Mouse (Mus musculus) thymus, adult 2 months (tissue): ENCODE measurements around the gene Brd3os. TPM values are rescaled to one million over a fixed set of nuclear protein-coding genes. Genes with fewer than 3 reads are reported as not detected.

Source experiments
- DNase-seq: peaks from one replicate; pipeline ENCODE4 v3.0.0; 2021
- H3K27ac ChIP-seq: fragments of 200-500 bp; 2 replicates; pipeline ENCODE4 v1.5.1; 2012; ENCODE audit warnings: low read length, control low read depth; ENCODE audit not compliant: control insufficient read depth, insufficient read depth
- H3K27me3 ChIP-seq: fragments of 200-500 bp; 2 replicates; pipeline ENCODE4 v1.6.1; 2012; ENCODE audit warnings: mild to moderate bottlenecking, low read length, moderate library complexity, mixed read lengths; ENCODE audit not compliant: control insufficient read depth, insufficient read depth
- H3K36me3 ChIP-seq: fragments of 200-500 bp; 2 replicates; pipeline ENCODE4 v1.6.1; 2012; ENCODE audit warnings: mild to moderate bottlenecking, low read length, moderate library complexity; ENCODE audit not compliant: control insufficient read depth, insufficient read depth
- H3K4me1 ChIP-seq: fragments of 200-500 bp; replicated peaks from 2 replicates; pipeline ENCODE4 v1.6.1; 2012; ENCODE audit warnings: low read length; ENCODE audit not compliant: control insufficient read depth, insufficient read depth
- H3K4me3 ChIP-seq: fragments of 200-500 bp; 2 replicates; pipeline ENCODE4 v1.5.1; 2012; ENCODE audit warnings: mild to moderate bottlenecking, low read length, control low read depth, moderate library complexity; ENCODE audit not compliant: control insufficient read depth, insufficient read depth
- CTCF ChIP-seq: fragments of 200-500 bp; IDR thresholded peaks from 2 replicates; pipeline ENCODE4 v1.5.1; 2012; ENCODE audit warnings: mild to moderate bottlenecking, control low read depth, low read length, moderate library complexity, borderline replicate concordance; ENCODE audit not compliant: control insufficient read depth, poor library complexity, insufficient read depth; ENCODE audit errors: extremely low read depth
- POLR2A ChIP-seq: fragments of 200-500 bp; IDR thresholded peaks from 2 replicates; pipeline ENCODE4 v1.6.1; 2012; ENCODE audit warnings: mild to moderate bottlenecking, low read length, control low read depth, moderate library complexity; ENCODE audit not compliant: control insufficient read depth, poor library complexity, insufficient read depth; ENCODE audit errors: extremely low read depth
- WGBS: fragments of 180-500 bp; shearing (Covaris S2); methylation state at CpG from one replicate; pipeline ENCODE4 v1.1.7; 2018; 5-methylcytosine and 5-hydroxymethylcytosine counted together
- polyA plus RNA-seq: library from polyadenylated mRNA; depleted of rRNA; stranded (reverse); fragments of >200 nt; gene quantifications from 2 replicates; pipeline ENCODE4 v1.2.3, GENCODE M21; 2012

Gene Brd3os
- polyA plus RNA-seq, 1 experiment = 1.9 TPM

GRCm38 (mm10) chr2:27473061-27473765, 31.1 kb downstream of the Brd3os start:
- H3K27me3 ChIP-seq = no peaks in the 10 kb centered on the region
- WGBS = 27% methylated on average over 7 of the region's 7 CpGs
- peaks cover 48% of the 10 kb centered on the region for H3K4me1 ChIP-seq
- peak overlapping the region; percentile 2 for H3K27ac ChIP-seq
- H3K4me3 ChIP-seq = no peak overlapping the region
- TF ChIP-seq POLR2A = no peak
- TF ChIP-seq CTCF = no peak
- no peaks in the 10 kb centered on the region for H3K36me3 ChIP-seq
- DNase-seq = peak; percentile 29

DNA sequence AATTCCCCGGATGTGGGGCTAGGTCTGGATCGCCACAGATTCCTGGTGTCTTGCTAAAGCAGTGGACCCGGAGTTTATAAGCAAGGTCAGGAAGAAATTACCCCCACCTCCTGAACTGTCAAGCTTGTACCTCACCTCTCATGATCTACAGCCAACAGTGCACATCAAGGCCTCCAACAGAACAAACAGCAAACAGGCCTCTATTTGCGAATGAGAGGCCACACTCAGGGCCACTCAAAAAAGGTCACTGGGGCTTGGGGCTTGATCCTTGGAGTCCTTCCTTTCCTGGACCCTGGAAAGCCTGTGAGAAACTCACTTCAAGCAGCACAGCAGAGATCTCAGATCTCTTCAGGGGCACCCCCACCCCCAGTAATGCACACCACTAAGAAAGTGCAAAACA, 31.8 kb downstream of the Brd3os start:
- H3K4me1 ChIP-seq = peaks cover 47% of the 10 kb centered on the region
- H3K27ac ChIP-seq = peak overlapping the region; percentile 17; the same call in 1 of the 2 replicates
- no peak for TF ChIP-seq POLR2A
- TF ChIP-seq CTCF = no peak
- no peaks in the 10 kb centered on the region for H3K36me3 ChIP-seq
- peak overlapping the region; percentile 27; the same call in 1 of the 2 replicates for H3K4me3 ChIP-seq
- no peak for DNase-seq
- H3K27me3 ChIP-seq = no peaks in the 10 kb centered on the region
- 54% methylated on average over 4 of the region's 4 CpGs for WGBS

- TF ChIP-seq CTCF (no peak), POLR2A (no peak)
- under 1% methylated on average over 84 of the region's 84 CpGs for WGBS
- Histone ChIP-seq H3K27ac (peak overlapping the region; percentile 9; the same call in 1 of the 2 replicates), H3K4me1 (peaks cover 41% of the 10 kb centered on the region), H3K36me3 (no peaks in the 10 kb centered on the region), H3K4me3 (peak overlapping the region; percentile 78), H3K27me3 (no peaks in the 10 kb centered on the region)
- peak; percentile 41 for DNase-seq
Observed at GRCm38 (mm10) chr2:27474621-27475484, 32.7 kb downstream of the Brd3os start.

- under 1% methylated on average over 96 of the region's 96 CpGs for WGBS
- TF ChIP-seq CTCF (0 out of 2 replicates have a peak, but pooled peaks have one; percentile 20), POLR2A (peak; percentile 95)
- Histone ChIP-seq H3K27ac (peak overlapping the region; percentile 30; the same call in 1 of the 2 replicates), H3K27me3 (no peaks in the 10 kb centered on the region), H3K36me3 (no peaks in the 10 kb centered on the region), H3K4me1 (peaks cover 35% of the 10 kb centered on the region), H3K4me3 (peak overlapping the region; percentile 78)
- DNase-seq = peak; percentile 88
Observed at GRCm38 (mm10) chr2:27475495-27476302, 33.6 kb downstream of the Brd3os start.

DNA sequence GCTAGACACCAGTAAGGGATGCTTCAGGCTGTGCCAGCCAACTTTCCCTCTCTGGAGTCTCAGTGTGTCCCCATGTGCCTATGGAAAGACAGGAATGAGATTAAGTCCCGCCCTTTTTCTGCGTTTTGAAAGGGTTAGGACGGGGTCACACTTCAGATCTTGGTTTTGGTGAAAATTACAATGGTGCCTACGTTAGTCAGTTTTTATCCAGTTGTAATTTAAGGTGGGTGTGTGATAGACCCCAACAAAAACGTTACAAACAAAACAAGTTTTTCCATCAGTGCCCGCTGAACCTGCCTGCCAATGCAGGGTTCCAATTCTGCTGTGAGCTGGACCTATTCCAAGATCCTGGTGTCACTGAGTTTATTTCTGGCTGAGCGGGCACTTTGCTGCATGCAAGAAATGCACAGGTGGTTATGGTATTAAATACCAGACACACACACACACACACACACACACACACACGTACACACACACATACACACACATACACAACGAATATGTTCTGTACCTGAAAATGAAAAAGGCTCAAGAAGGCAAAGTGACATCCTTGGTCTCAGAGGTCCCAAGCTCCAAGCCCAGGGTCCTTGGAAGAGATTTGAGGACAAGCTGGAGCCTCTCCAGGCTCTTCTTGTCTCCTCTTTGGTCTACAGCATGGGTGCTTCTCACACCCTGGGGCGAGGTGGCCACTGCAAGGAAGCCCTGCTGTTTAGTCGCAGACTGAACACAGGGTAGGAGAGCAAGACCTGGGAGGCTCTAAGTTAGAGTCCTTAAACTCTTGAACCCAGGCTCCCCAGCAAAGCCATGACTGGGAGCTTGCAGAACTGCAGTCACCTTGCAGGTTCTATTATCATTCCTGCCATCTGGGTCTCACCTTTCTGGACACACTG, 34.4 kb downstream of the Brd3os start:
- no peak for TF ChIP-seq CTCF
- TF ChIP-seq POLR2A = no peak
- Histone ChIP-seq H3K4me3 (peak overlapping the region; percentile 77), H3K27ac (no peak overlapping the region), H3K36me3 (no peaks in the 10 kb centered on the region), H3K27me3 (no peaks in the 10 kb centered on the region), H3K4me1 (peaks cover 27% of the 10 kb centered on the region)
- 33% methylated on average over 11 of the region's 11 CpGs for WGBS
- DNase-seq = no peak

DNA sequence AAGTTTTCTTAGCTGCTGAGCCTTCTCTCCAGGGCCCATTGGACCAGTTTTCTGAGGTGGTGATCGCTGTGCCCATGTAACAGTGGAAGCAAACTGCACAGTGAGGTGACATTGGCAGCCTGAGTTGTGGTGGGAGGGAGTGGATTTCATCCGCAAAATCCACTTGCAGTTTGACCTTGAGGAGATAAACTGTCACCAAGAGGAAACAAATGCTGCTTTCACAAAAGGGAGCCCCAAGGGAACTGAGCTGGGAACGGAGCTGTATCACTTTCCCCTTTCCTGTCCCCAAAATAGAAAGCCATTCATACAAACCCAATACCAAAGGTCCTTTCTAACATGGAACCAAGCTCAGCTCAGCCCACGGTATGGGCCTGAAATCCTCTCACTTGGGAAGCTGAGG, 37.7 kb downstream of the Brd3os start:
- H3K4me3 ChIP-seq = no peak overlapping the region
- no peaks in the 10 kb centered on the region for H3K36me3 ChIP-seq
- TF ChIP-seq POLR2A (no peak), CTCF (no peak)
- no peaks in the 10 kb centered on the region for H3K27me3 ChIP-seq
- H3K27ac ChIP-seq = no peak overlapping the region
- WGBS = 83% methylated on average over 4 of the region's 4 CpGs
- no peaks in the 10 kb centered on the region for H3K4me1 ChIP-seq
- DNase-seq = no peak
